Mouse (Mus musculus): ENCODE data around the gene Supt20.

DNA sequence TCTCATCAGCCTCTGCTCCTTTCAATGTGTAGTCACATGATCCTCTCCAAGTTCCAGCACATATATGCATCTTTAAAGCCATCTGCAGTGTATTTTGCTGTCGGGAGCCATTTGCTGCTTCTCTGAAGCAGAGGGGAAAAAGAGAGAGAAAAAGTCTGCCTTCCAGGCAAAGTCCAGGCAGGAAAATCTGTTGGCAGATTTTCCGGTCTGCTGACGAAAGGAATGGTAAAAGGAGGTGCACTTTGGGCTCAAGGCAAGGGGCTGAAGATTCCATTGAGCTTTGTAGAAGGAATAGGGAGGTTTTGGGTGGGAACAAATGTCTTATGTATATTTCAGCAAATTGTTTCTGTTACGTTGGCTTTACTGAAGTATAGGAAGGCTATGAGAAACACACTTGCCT, 41.0 kb upstream of the Supt20 start:
- TF ChIP-seq HCFC1 (IDR thresholded peaks at IDR 0.05; ENCODE audit: low read depth, low read length) (no peak), CHD1 (IDR thresholded peaks at IDR 0.05; ENCODE audit: low read depth, low read length) (no peak), CTCF (conservative IDR thresholded peaks at IDR 0.05 in 1 of 2, IDR thresholded peaks at IDR 0.05 in 1 of 2; ENCODE audit: low read depth in 2 of 2, low read length in 2 of 2) (no peak), NELFE (IDR thresholded peaks at IDR 0.05; ENCODE audit: low read depth, low read length) (no peak), ZMIZ1 (IDR thresholded peaks at IDR 0.05; ENCODE audit: low read depth, low read length) (no peak)
